Mouse (Mus musculus): ENCODE measurements at regions not wholly inside any gene's neighbourhood (a gene's known extent, or its start where the extent isn't known, plus 50 kb on each side); places are given as distances from the start of the nearest gene placed in this dataset.

DNA sequence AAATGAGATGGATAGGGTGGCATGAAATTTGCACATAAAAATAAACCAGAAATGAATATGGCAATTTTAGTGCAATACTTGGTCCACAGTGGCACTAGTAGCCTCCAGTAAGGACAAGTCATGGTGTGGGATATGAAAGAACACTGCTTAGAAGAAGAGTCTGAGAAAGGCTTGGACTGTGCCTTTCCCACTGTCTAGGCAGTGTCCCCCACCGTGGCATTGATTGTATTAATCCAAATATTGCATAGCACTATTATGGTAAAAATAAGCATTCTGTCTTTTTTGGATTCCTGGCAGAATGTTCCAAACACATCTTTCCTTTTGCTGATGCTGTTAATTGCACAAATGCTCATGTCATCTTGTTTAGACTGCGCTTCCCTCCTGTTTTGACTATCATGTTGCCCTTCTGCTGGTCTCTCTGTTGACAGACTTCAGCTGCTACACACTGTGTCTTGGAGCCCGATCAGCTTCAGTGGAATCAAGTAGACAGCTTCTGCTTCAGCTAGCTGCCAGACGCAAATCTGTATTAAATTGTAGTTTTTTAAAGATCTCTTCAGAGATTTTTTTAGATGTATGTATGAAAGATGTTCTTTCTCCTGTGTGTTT, 186.2 kb upstream of the Robo2 start:
- WGBS (ENCODE audit: insufficient replicate concordance): 59% methylated on average over 4 of the region's 4 CpGs

GRCm38 (mm10) chr16:74591896-74592295, 180.3 kb upstream of the Robo2 start:
- H3K27ac ChIP-seq (replicated peaks): no peak overlapping the region
- H3K27me3 ChIP-seq: no peaks in the 10 kb centered on the region
- H3K36me3 ChIP-seq (replicated peaks): no peaks in the 10 kb centered on the region
- no peak overlapping the region for H3K4me3 ChIP-seq (replicated peaks)
- no peak overlapping the region for H3K9ac ChIP-seq
- no peak for ATAC-seq (ENCODE audit: insufficient read depth)
- no peaks in the 10 kb centered on the region for H3K4me1 ChIP-seq (replicated peaks)
- no peak overlapping the region for H3K4me2 ChIP-seq
- H3K9me3 ChIP-seq (replicated peaks): no peaks in the 10 kb centered on the region
- WGBS (ENCODE audit: insufficient replicate concordance): 71% methylated on average over 4 of the region's 4 CpGs

More for the DNA sequence above, 186.2 kb upstream of the Robo2 start:
- Histone ChIP-seq H3K27ac (replicated peaks) (no peak overlapping the region), H3K4me2 (no peak overlapping the region), H3K4me3 (replicated peaks) (no peak overlapping the region), H3K27me3 (no peaks in the 10 kb centered on the region), H3K36me3 (replicated peaks) (no peaks in the 10 kb centered on the region), H3K4me1 (replicated peaks) (no peaks in the 10 kb centered on the region), H3K9ac (no peak overlapping the region), H3K9me3 (replicated peaks) (no peaks in the 10 kb centered on the region)
- ATAC-seq (ENCODE audit: insufficient read depth): no peak

DNA sequence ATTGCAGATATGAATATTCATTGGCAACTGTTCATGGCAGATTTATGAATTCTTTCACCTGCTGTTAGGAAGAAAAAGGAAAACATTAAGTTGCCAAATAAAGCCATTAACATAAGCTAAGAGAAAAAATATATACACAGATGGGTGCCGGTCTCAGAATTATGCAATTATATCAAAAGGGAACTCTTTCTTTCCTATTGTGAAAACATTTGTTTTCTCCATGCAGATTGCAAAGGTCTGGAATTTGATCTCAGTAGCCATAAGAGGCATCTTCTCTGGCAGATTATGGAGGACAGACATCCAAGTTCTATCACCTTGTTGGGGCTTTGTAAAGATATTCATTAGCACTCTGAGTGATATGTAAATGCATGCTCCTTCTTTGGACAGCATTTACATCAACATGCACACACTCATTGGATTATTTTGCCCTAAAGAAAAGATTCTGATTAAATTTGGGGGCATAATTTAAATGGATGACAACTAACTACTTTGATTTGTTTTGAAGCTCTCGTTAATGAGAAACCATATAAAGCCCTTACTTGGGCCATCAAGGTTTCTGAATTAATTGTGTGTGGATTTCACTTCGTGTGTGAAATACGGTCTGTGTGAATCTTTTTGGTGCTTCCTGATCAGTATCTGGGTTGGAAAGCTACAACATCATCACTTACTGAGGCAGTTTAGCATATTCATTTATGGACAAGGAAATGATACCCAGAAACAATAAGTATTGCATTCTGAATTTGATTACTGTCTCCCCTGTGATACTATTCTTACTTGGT, 171.2 kb upstream of the Robo2 start:
- no peaks in the 10 kb centered on the region for H3K9me3 ChIP-seq (replicated peaks)
- ATAC-seq (ENCODE audit: insufficient read depth): no peak
- no peaks in the 10 kb centered on the region for H3K27me3 ChIP-seq
- H3K4me1 ChIP-seq (replicated peaks): no peaks in the 10 kb centered on the region
- no peak overlapping the region for H3K9ac ChIP-seq
- no peak overlapping the region for H3K27ac ChIP-seq (replicated peaks)
- no peak overlapping the region for H3K4me2 ChIP-seq
- no peaks in the 10 kb centered on the region for H3K36me3 ChIP-seq (replicated peaks)
- 72% methylated on average over 4 of the region's 4 CpGs for WGBS (ENCODE audit: insufficient replicate concordance)
- H3K4me3 ChIP-seq (replicated peaks): no peak overlapping the region

- Histone ChIP-seq H3K9ac (no peak overlapping the region), H3K27me3 (no peaks in the 10 kb centered on the region), H3K27ac (replicated peaks) (no peak overlapping the region), H3K36me3 (replicated peaks) (no peaks in the 10 kb centered on the region), H3K9me3 (replicated peaks) (no peaks in the 10 kb centered on the region), H3K4me3 (replicated peaks) (no peak overlapping the region), H3K4me2 (no peak overlapping the region), H3K4me1 (replicated peaks) (no peaks in the 10 kb centered on the region)
- ATAC-seq (ENCODE audit: insufficient read depth): no peak
- 65% methylated on average over 5 of the region's 5 CpGs for WGBS (ENCODE audit: insufficient replicate concordance)
Measured at GRCm38 (mm10) chr16:74548374-74548773, 136.7 kb upstream of the Robo2 start.

DNA sequence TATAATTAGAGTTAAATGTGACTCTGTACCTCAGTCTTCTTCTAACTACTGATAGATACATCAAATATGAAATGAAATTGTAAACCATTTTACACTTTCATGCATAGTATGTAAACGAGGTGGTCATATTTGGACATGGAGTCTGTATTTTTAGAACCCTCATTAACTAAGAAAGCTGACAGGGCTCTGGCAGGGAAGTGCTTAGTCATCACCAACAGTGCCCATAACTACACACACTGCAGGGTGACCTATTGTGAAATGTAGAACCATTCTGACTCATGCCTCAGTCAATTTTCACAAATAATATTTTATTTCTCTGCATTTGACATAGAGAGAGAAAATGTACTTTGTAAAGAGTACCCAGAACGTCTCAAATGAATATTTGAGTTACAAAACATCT, 118.9 kb upstream of the Robo2 start:
- 22% methylated on average over 2 of the region's 2 CpGs for WGBS (ENCODE audit: insufficient replicate concordance)
- ATAC-seq (ENCODE audit: insufficient read depth): no peak

DNA sequence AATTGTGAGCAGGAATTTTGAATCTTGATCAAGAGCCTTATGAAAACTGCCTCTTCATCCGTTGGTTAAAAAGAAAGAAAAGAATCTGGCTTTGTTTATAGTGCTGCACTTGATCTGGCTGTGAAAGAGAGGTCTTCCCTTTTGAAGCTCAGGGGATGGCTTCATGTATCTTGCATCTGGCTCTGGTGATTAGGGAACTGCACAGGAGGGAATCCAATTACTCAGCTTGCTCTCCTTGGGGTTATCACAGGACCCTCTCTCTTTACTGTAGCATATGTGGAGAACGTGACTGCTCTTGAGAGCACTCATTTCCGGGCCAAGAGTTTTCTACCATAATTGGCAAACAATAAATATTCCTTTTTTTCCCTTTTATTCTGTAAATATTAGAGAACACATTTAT, 116.6 kb upstream of the Robo2 start:
- no peaks in the 10 kb centered on the region for H3K9me3 ChIP-seq (replicated peaks)
- no peak overlapping the region for H3K4me2 ChIP-seq
- H3K4me1 ChIP-seq (replicated peaks): no peaks in the 10 kb centered on the region
- no peak overlapping the region for H3K27ac ChIP-seq (replicated peaks)
- no peaks in the 10 kb centered on the region for H3K36me3 ChIP-seq (replicated peaks)
- 40% methylated on average over 3 of the region's 3 CpGs for WGBS (ENCODE audit: insufficient replicate concordance)
- no peak for ATAC-seq (ENCODE audit: insufficient read depth)
- no peak overlapping the region for H3K9ac ChIP-seq
- no peaks in the 10 kb centered on the region for H3K27me3 ChIP-seq
- H3K4me3 ChIP-seq (replicated peaks): no peak overlapping the region

More for the DNA sequence above, 118.9 kb upstream of the Robo2 start:
- Histone ChIP-seq H3K9me3 (replicated peaks) (no peaks in the 10 kb centered on the region), H3K4me3 (replicated peaks) (no peak overlapping the region), H3K4me1 (replicated peaks) (no peaks in the 10 kb centered on the region), H3K27ac (replicated peaks) (no peak overlapping the region), H3K9ac (no peak overlapping the region), H3K36me3 (replicated peaks) (no peaks in the 10 kb centered on the region), H3K4me2 (no peak overlapping the region), H3K27me3 (no peaks in the 10 kb centered on the region)

GRCm38 (mm10) chr16:74526521-74526920, 114.9 kb upstream of the Robo2 start:
- no peaks in the 10 kb centered on the region for H3K27me3 ChIP-seq
- H3K9me3 ChIP-seq (replicated peaks): no peaks in the 10 kb centered on the region
- H3K36me3 ChIP-seq (replicated peaks): no peaks in the 10 kb centered on the region
- no peak overlapping the region for H3K27ac ChIP-seq (replicated peaks)
- no peak overlapping the region for H3K4me3 ChIP-seq (replicated peaks)
- WGBS (ENCODE audit: insufficient replicate concordance): 29% methylated on average over 1 of the region's 1 CpGs
- no peak overlapping the region for H3K9ac ChIP-seq
- no peak for ATAC-seq (ENCODE audit: insufficient read depth)
- H3K4me1 ChIP-seq (replicated peaks): no peaks in the 10 kb centered on the region
- H3K4me2 ChIP-seq: no peak overlapping the region

DNA sequence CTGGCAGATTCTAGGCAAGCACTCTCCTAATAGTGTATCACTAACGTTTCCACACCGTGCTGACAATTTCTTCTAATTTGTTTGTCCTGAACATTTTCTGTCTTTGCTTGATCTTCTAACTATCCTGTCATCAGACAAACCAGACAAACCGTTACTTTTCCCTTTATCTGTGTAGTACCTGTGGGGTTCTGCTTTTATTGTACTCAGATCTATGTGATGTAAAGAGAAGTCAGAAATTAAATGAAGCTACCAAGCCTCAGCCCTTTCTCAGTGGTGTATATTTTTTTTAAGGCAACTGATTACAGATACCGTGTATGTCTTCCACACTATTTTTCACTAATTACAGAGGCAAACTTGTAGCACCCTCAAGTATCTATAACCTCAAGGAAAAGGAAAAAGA, 108.9 kb upstream of the Robo2 start:
- Histone ChIP-seq H3K27me3 (no peaks in the 10 kb centered on the region), H3K36me3 (replicated peaks) (no peaks in the 10 kb centered on the region), H3K4me1 (replicated peaks) (no peaks in the 10 kb centered on the region), H3K9me3 (replicated peaks) (no peaks in the 10 kb centered on the region), H3K9ac (no peak overlapping the region), H3K27ac (replicated peaks) (no peak overlapping the region), H3K4me3 (replicated peaks) (no peak overlapping the region), H3K4me2 (no peak overlapping the region)
- WGBS (ENCODE audit: insufficient replicate concordance): 58% methylated on average over 4 of the region's 4 CpGs
- ATAC-seq (ENCODE audit: insufficient read depth): no peak

GRCm38 (mm10) chr16:74517888-74518287, 106.3 kb upstream of the Robo2 start:
- no peaks in the 10 kb centered on the region for H3K36me3 ChIP-seq (replicated peaks)
- WGBS (ENCODE audit: insufficient replicate concordance): 67% methylated on average over 1 of the region's 1 CpGs
- no peak overlapping the region for H3K9ac ChIP-seq
- no peak overlapping the region for H3K4me2 ChIP-seq
- H3K27me3 ChIP-seq: no peaks in the 10 kb centered on the region
- H3K27ac ChIP-seq (replicated peaks): no peak overlapping the region
- H3K4me1 ChIP-seq (replicated peaks): no peaks in the 10 kb centered on the region
- H3K9me3 ChIP-seq (replicated peaks): no peaks in the 10 kb centered on the region
- ATAC-seq (ENCODE audit: insufficient read depth): no peak
- H3K4me3 ChIP-seq (replicated peaks): no peak overlapping the region

DNA sequence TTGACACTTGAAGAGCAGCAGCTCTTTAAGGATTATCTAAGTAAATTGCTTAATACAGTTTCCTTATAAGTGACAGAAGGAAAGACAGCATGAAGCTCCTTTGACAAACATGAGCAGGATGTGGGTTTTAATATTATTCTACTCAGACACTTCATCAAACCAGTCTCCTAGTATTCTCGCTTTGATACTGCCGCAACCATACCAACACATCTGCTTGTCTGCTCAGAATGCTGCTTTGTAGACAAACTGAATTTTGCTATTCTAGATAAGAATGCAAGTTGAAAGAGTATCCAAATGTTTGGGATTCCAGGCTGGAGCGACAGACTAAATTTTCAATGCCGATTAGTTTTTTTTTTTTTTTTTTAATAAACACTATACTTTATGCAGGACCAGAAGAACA, 105.7 kb upstream of the Robo2 start:
- Histone ChIP-seq H3K4me1 (replicated peaks) (no peaks in the 10 kb centered on the region), H3K9ac (no peak overlapping the region), H3K36me3 (replicated peaks) (no peaks in the 10 kb centered on the region), H3K27me3 (no peaks in the 10 kb centered on the region), H3K27ac (replicated peaks) (no peak overlapping the region), H3K9me3 (replicated peaks) (no peaks in the 10 kb centered on the region), H3K4me2 (no peak overlapping the region), H3K4me3 (replicated peaks) (no peak overlapping the region)
- 78% methylated on average over 4 of the region's 4 CpGs for WGBS (ENCODE audit: insufficient replicate concordance)
- ATAC-seq (ENCODE audit: insufficient read depth): no peak

- H3K27me3 ChIP-seq: no peaks in the 10 kb centered on the region
- no peak overlapping the region for H3K4me2 ChIP-seq
- H3K36me3 ChIP-seq (replicated peaks): no peaks in the 10 kb centered on the region
- no peak overlapping the region for H3K4me3 ChIP-seq (replicated peaks)
- no peaks in the 10 kb centered on the region for H3K9me3 ChIP-seq (replicated peaks)
- H3K9ac ChIP-seq: no peak overlapping the region
- 51% methylated on average over 4 of the region's 4 CpGs for WGBS (ENCODE audit: insufficient replicate concordance)
- no peaks in the 10 kb centered on the region for H3K4me1 ChIP-seq (replicated peaks)
- no peak overlapping the region for H3K27ac ChIP-seq (replicated peaks)
- ATAC-seq (ENCODE audit: insufficient read depth): no peak
Measured at GRCm38 (mm10) chr16:74514481-74514880, 102.9 kb upstream of the Robo2 start.

GRCm38 (mm10) chr16:74510383-74510782, 98.8 kb upstream of the Robo2 start:
- Histone ChIP-seq H3K27me3 (no peaks in the 10 kb centered on the region), H3K4me3 (replicated peaks) (no peak overlapping the region), H3K4me2 (no peak overlapping the region), H3K36me3 (replicated peaks) (no peaks in the 10 kb centered on the region), H3K4me1 (replicated peaks) (no peaks in the 10 kb centered on the region), H3K9me3 (replicated peaks) (no peaks in the 10 kb centered on the region), H3K27ac (replicated peaks) (no peak overlapping the region), H3K9ac (no peak overlapping the region)
- 22% methylated on average over 1 of the region's 1 CpGs for WGBS (ENCODE audit: insufficient replicate concordance)
- ATAC-seq (ENCODE audit: insufficient read depth): no peak

All from liver, embryonic 15.5 days (tissue).